9 mouse cellular contexts compared by ENCODE assay signal in genomic region chr14:20481211-20481610, GRCm38 (mm10). TPM values are rescaled to one million over a fixed set of nuclear protein-coding genes. Genes with fewer than 3 reads are reported as not detected.
DNase-seq lines count a peak whose midpoint lies in the region; ATAC-seq and TF ChIP-seq lines count a peak whose summit lies in the region.
"Had no signal": no experiment of that assay in that cellular context is flagged by ENCODE, and none has a peak within 500 bp of the region (broad histone marks: within the 10 kb centered on the region; RNA-seq: fewer than 3 reads in every experiment).

No protein-coding gene starts in this region.

- H3K27ac ChIP-seq in heart, embryonic 11.5 days (ENCODE audit: low read depth, low read length), result no peak overlapping the region
- no peak overlapping the region for H3K27ac ChIP-seq in ES-E14 (ENCODE audit: insufficient read depth, low read depth, low read length, poor library complexity, severe bottlenecking)
- no peak overlapping the region for H3K27ac ChIP-seq in forebrain, embryonic 16.5 days (ENCODE audit: low read length)
- H3K27ac ChIP-seq: lung, embryonic 15.5 days had no signal

- H3K36me3 ChIP-seq in heart, embryonic 11.5 days (ENCODE audit: control insufficient read depth, insufficient read depth, low read length), result peaks cover 7% of the 10 kb centered on the region
- H3K36me3 ChIP-seq in ES-E14 (ENCODE audit: control insufficient read depth, insufficient read depth, low read length, poor library complexity, severe bottlenecking), result no peaks in the 10 kb centered on the region
- peaks cover 2% of the 10 kb centered on the region; the same call in 1 of the 2 replicates for H3K36me3 ChIP-seq in forebrain, embryonic 16.5 days (ENCODE audit: control insufficient read depth, insufficient read depth)

- no peak overlapping the region for H3K4me2 ChIP-seq in heart, embryonic 11.5 days
- H3K4me2 ChIP-seq in forebrain, embryonic 16.5 days (ENCODE audit: low read length), result no peak overlapping the region
- H3K4me2 ChIP-seq: lung, embryonic 15.5 days had no signal

- peaks cover 13% of the 10 kb centered on the region for H3K4me1 ChIP-seq in heart, embryonic 11.5 days (ENCODE audit: control insufficient read depth, insufficient read depth, low read length)
- peaks cover 9 to 14% of the 10 kb centered on the region in 2 experiments; a peak in 3 of 4 replicates for H3K4me1 ChIP-seq in ES-E14 (ENCODE audit: control insufficient read depth in 2 of 2, insufficient read depth in 2 of 2, low read length in 2 of 2, poor library complexity in 1 of 2)
- peaks cover 9% of the 10 kb centered on the region for H3K4me1 ChIP-seq in forebrain, embryonic 16.5 days (replicated peaks; ENCODE audit: control insufficient read depth, insufficient read depth, low read length)

- in situ Hi-C loops in ES-E14 (cut with MboI; ENCODE audit: low sequenced_read_pairs in 2 of 2, unreplicated experiment in 2 of 2), result loop anchor here in 1 of 2 experiments (25.0 kb wide), 1 partner anchor 94 kb away; the partner anchor contains the start of genes Dnajc9 and Mrps16

- H3K9me3 ChIP-seq in heart, embryonic 11.5 days (replicated peaks; ENCODE audit: control insufficient read depth, low read length), result no peaks in the 10 kb centered on the region
- H3K9me3 ChIP-seq in ES-E14 (ENCODE audit: control insufficient read depth, insufficient read depth, low read depth, low read length), result no peaks in the 10 kb centered on the region
- no peaks in the 10 kb centered on the region for H3K9me3 ChIP-seq in forebrain, embryonic 16.5 days (ENCODE audit: control insufficient read depth, low read length)
- H3K9me3 ChIP-seq: lung, embryonic 15.5 days had no signal

- 17% methylated on average over 5 of the region's 5 CpGs for WGBS in heart, embryonic 11.5 days (ENCODE audit: insufficient replicate concordance)
- 16% methylated on average over 5 of the region's 5 CpGs for WGBS in forebrain, embryonic 16.5 days

- H3K27me3 ChIP-seq in heart, embryonic 11.5 days (ENCODE audit: control insufficient read depth, insufficient read depth, low read length), result no peaks in the 10 kb centered on the region
- no peaks in the 10 kb centered on the region for H3K27me3 ChIP-seq in forebrain, embryonic 16.5 days (replicated peaks; ENCODE audit: control insufficient read depth, insufficient read depth, low read length)
- H3K27me3 ChIP-seq: lung, embryonic 15.5 days had no signal

- no peak overlapping the region for H3K4me3 ChIP-seq in heart, embryonic 11.5 days (ENCODE audit: low read depth, low read length)
- H3K4me3 ChIP-seq in ES-E14 (ENCODE audit: insufficient read depth in 1 of 2, low read depth in 1 of 2, low read length in 2 of 2, poor library complexity in 1 of 2, severe bottlenecking in 1 of 2), result no peak overlapping the region
- H3K4me3 ChIP-seq in forebrain, embryonic 16.5 days (replicated peaks; ENCODE audit: low read length), result no peak overlapping the region
- H3K4me3 ChIP-seq: lung, embryonic 15.5 days had no signal

- no peak overlapping the region for H3K9ac ChIP-seq in heart, embryonic 11.5 days (ENCODE audit: low read depth, low read length)
- H3K9ac ChIP-seq in ES-E14 (ENCODE audit: insufficient read depth, low read depth, low read length, poor library complexity, severe bottlenecking), result no peak overlapping the region
- no peak overlapping the region for H3K9ac ChIP-seq in forebrain, embryonic 16.5 days (replicated peaks; ENCODE audit: low read depth, low read length)
- H3K9ac ChIP-seq: lung, embryonic 15.5 days had no signal

- ATAC-seq in heart, embryonic 11.5 days (replicated peaks; ENCODE audit: insufficient number of reproducible peaks, low FRiP score, low TSS enrichment), result peak; percentile 53; the same call in 1 of the 2 replicates
- ATAC-seq in granulocyte monocyte progenitor cell, adult 5-6 weeks (replicated peaks; ENCODE audit: poor library complexity, severe bottlenecking), result peak; percentile 30; the same call in 1 of the 2 replicates
- no peak for ATAC-seq in monocyte, adult 5-6 weeks (replicated peaks; ENCODE audit: insufficient number of reproducible peaks, low FRiP score, low TSS enrichment, poor library complexity, severe bottlenecking)
- ATAC-seq in forebrain, embryonic 16.5 days, result no peak

- DNase-seq in heart, postnatal 36 days, result no peak
- peak; percentile 60 for DNase-seq in ES-E14 (ENCODE audit: low read depth, low spot score)
- peak; percentile 25 for DNase-seq in retina, postnatal 1 day
- DNase-seq in right cerebral cortex, postnatal 36 days (ENCODE audit: low spot score in 2 of 2), result no peak

- intact Hi-C loops in heart, postnatal 36 days (cut with DNase I), result no loop called here

TF ChIP-seq in ES-E14, 5 proteins besides CTCF, POLR2A, EP300 and RAD21:
- no peak for TF ChIP-seq ZC3H11A (IDR thresholded peaks at IDR 0.05; ENCODE audit: borderline replicate concordance, low read depth, low read length)
- no peak for TF ChIP-seq ZNF384 (IDR thresholded peaks at IDR 0.05; ENCODE audit: low read depth, low read length)
- TF ChIP-seq HCFC1 (IDR thresholded peaks at IDR 0.05; ENCODE audit: borderline replicate concordance, insufficient read depth, low read length), result no peak
- no peak for TF ChIP-seq MAFK (IDR thresholded peaks at IDR 0.05; ENCODE audit: insufficient read depth, low read depth, low read length)

RNA-seq across cellular contexts. Expression of gene Anxa7, which starts 1.3 kb away (rescaled TPM):
- 38.1 and 42.5 TPM in 2 replicates for polyA plus RNA-seq in heart, embryonic 11.5 days (2014; fragmentation: Nextera tagmentation; extraction: Ambion mirVana)
- 10 to 100 TPM; 52.3 to 55.4 TPM for total RNA-seq in heart, postnatal 36 days (2021)
- total RNA-seq in ES-E14 (2012; rRNA removed), result 37.3 and 55.2 TPM in 2 replicates
- 56.9 and 70.7 TPM in 2 replicates for total RNA-seq in granulocyte monocyte progenitor cell, adult 5-6 weeks (2014; fragmentation: Nextera tagmentation)
- total RNA-seq in granulocyte monocyte progenitor cell, adult 5-6 weeks (2017), result 59.0 and 59.1 TPM in 2 replicates
- total RNA-seq in monocyte, adult 5-6 weeks (2017), result 70.7 to 97.0 TPM (median 87.2 TPM) in 3 replicates
- 16.7 and 18.9 TPM in 2 replicates for polyA plus RNA-seq in forebrain, embryonic 16.5 days (2015; fragmentation: Nextera tagmentation; extraction: Ambion mirVana)

RNA-seq across cellular contexts. Expression of gene Mss51, which starts 15.5 kb away (rescaled TPM):
- polyA plus RNA-seq in heart, embryonic 11.5 days (2014; fragmentation: Nextera tagmentation; extraction: Ambion mirVana), result 0.62 and 1.1 TPM in 2 replicates
- under 1 TPM; 0.41 to 0.58 TPM for total RNA-seq in heart, postnatal 36 days (2021)
- 1.1 and 1.7 TPM in 2 replicates for total RNA-seq in ES-E14 (2012; rRNA removed)
- total RNA-seq in granulocyte monocyte progenitor cell, adult 5-6 weeks (2014; fragmentation: Nextera tagmentation), result 3.2 and 4.4 TPM in 2 replicates
- total RNA-seq in granulocyte monocyte progenitor cell, adult 5-6 weeks (2017), result 0.72 and 1.3 TPM in 2 replicates
- 0.43 to 1.9 TPM in 2 of 3 replicates, not detected in the other for total RNA-seq in monocyte, adult 5-6 weeks (2017)
- polyA plus RNA-seq in forebrain, embryonic 16.5 days (2015; fragmentation: Nextera tagmentation; extraction: Ambion mirVana), result 0.47 and 0.85 TPM in 2 replicates

RNA-seq across cellular contexts. Expression of gene Cfap70, which starts 29.2 kb away (rescaled TPM):
- polyA plus RNA-seq in heart, embryonic 11.5 days (2014; fragmentation: Nextera tagmentation; extraction: Ambion mirVana), result 0.21 TPM in 1 of 2 replicates, not detected in the other
- total RNA-seq in heart, postnatal 36 days (2021), result not detected
- total RNA-seq in ES-E14 (2012; rRNA removed), result 0.36 and 0.58 TPM in 2 replicates
- total RNA-seq in granulocyte monocyte progenitor cell, adult 5-6 weeks (2014; fragmentation: Nextera tagmentation), result not detected in 2 replicates
- not detected in 2 replicates for total RNA-seq in granulocyte monocyte progenitor cell, adult 5-6 weeks (2017)
- not detected in 3 replicates for total RNA-seq in monocyte, adult 5-6 weeks (2017)
- 0.65 and 1.1 TPM in 2 replicates for polyA plus RNA-seq in forebrain, embryonic 16.5 days (2015; fragmentation: Nextera tagmentation; extraction: Ambion mirVana)

Comparison
In these comparisons a context has a peak if more than half of its experiments do, and no peak if none do; other contexts are left out.
1. ATAC-seq: peak in heart, embryonic 11.5 days (single experiment) and granulocyte monocyte progenitor cell, adult 5-6 weeks (single experiment); none in monocyte, adult 5-6 weeks (single experiment) and forebrain, embryonic 16.5 days (single experiment).
2. DNase-seq: peak in ES-E14 (single experiment) and retina, postnatal 1 day (single experiment); none in heart, postnatal 36 days (0 of 2) and right cerebral cortex, postnatal 36 days (0 of 2).